In genomic region chr16:75291194-75291593, GRCm38 (mm10) we compare ENCODE assay signal across 15 mouse cellular contexts.
DNase-seq lines count a peak whose midpoint lies in the region; ATAC-seq and TF ChIP-seq lines count a peak whose summit lies in the region.
"Had no signal": no experiment of that assay in that cellular context is flagged by ENCODE, and none has a peak within 500 bp of the region (broad histone marks: within the 10 kb centered on the region; RNA-seq: fewer than 3 reads in every experiment).

No protein-coding gene starts in this region.

- no peak overlapping the region for H3K27ac ChIP-seq in heart, postnatal 0 days (ENCODE audit: low read depth)
- no peak overlapping the region for H3K27ac ChIP-seq in heart, embryonic 11.5 days (ENCODE audit: low read depth, low read length)
- H3K27ac ChIP-seq in limb, embryonic 14.5 days (replicated peaks; ENCODE audit: low read depth, low read length): no peak overlapping the region
- H3K27ac ChIP-seq in limb, embryonic 10.5 days: no peak overlapping the region
- H3K27ac ChIP-seq: liver, embryonic 12.5 days; neural tube, embryonic 15.5 days had no signal

- H3K4me3 ChIP-seq in heart, postnatal 0 days (ENCODE audit: low read depth, low read length): no peak overlapping the region
- no peak overlapping the region for H3K4me3 ChIP-seq in heart, embryonic 11.5 days (ENCODE audit: low read depth, low read length)
- no peak overlapping the region for H3K4me3 ChIP-seq in limb, embryonic 14.5 days (replicated peaks; ENCODE audit: low read length)
- no peak overlapping the region for H3K4me3 ChIP-seq in limb, embryonic 10.5 days
- H3K4me3 ChIP-seq: liver, embryonic 12.5 days; megakaryocyte, embryonic 14.5 days; neural tube, embryonic 15.5 days had no signal

- no peak overlapping the region for H3K4me2 ChIP-seq in heart, postnatal 0 days (ENCODE audit: low read depth, low read length)
- H3K4me2 ChIP-seq in heart, embryonic 11.5 days: no peak overlapping the region
- H3K4me2 ChIP-seq in limb, embryonic 14.5 days (replicated peaks; ENCODE audit: low read depth, low read length, severe bottlenecking): no peak overlapping the region
- H3K4me2 ChIP-seq: liver, embryonic 12.5 days; neural tube, embryonic 15.5 days had no signal

- CTCF ChIA-PET in Patski (lab: Charles Lee): no interaction called here

- no peaks in the 10 kb centered on the region for H3K27me3 ChIP-seq in heart, postnatal 0 days (ENCODE audit: control insufficient read depth, insufficient read depth, low read length)
- H3K27me3 ChIP-seq in heart, embryonic 11.5 days (ENCODE audit: control insufficient read depth, insufficient read depth, low read length): no peaks in the 10 kb centered on the region
- H3K27me3 ChIP-seq in limb, embryonic 14.5 days (ENCODE audit: control insufficient read depth, insufficient read depth, low read length): no peaks in the 10 kb centered on the region
- H3K27me3 ChIP-seq in limb, embryonic 10.5 days (ENCODE audit: low read depth, poor library complexity, severe bottlenecking): no peaks in the 10 kb centered on the region
- H3K27me3 ChIP-seq in Patski: no peaks in the 10 kb centered on the region
- H3K27me3 ChIP-seq: liver, embryonic 12.5 days; megakaryocyte, embryonic 14.5 days; neural tube, embryonic 15.5 days had no signal

- TF ChIP-seq CTCF in heart, postnatal 0 days (IDR thresholded peaks at IDR 0.05; ENCODE audit: low read depth): peak; percentile 29; the same call in 1 of the 2 replicates
- TF ChIP-seq CTCF in Patski (IDR thresholded peaks at IDR 0.05): peak; percentile 11

- no peaks in the 10 kb centered on the region for H3K4me1 ChIP-seq in heart, postnatal 0 days (ENCODE audit: control insufficient read depth, insufficient read depth)
- H3K4me1 ChIP-seq in heart, embryonic 11.5 days (ENCODE audit: control insufficient read depth, insufficient read depth, low read length): no peaks in the 10 kb centered on the region
- H3K4me1 ChIP-seq in limb, embryonic 14.5 days (ENCODE audit: control insufficient read depth, insufficient read depth, low read length): no peaks in the 10 kb centered on the region
- no peaks in the 10 kb centered on the region for H3K4me1 ChIP-seq in limb, embryonic 10.5 days
- H3K4me1 ChIP-seq: liver, embryonic 12.5 days; megakaryocyte, embryonic 14.5 days; neural tube, embryonic 15.5 days had no signal

- no peak overlapping the region for H3K9ac ChIP-seq in heart, postnatal 0 days (replicated peaks; ENCODE audit: low read depth, low read length)
- H3K9ac ChIP-seq in heart, embryonic 11.5 days (ENCODE audit: low read depth, low read length): no peak overlapping the region
- H3K9ac ChIP-seq in limb, embryonic 14.5 days (ENCODE audit: low read depth, low read length, severe bottlenecking): no peak overlapping the region
- H3K9ac ChIP-seq: liver, embryonic 12.5 days; neural tube, embryonic 15.5 days had no signal

- in situ Hi-C loops in Patski (cut with MboI; ENCODE audit: low pct_unique_long_range_greater_than_20kb): no loop called here

- TF ChIP-seq POLR2A in limb, embryonic 14.5 days (IDR thresholded peaks at IDR 0.05; ENCODE audit: borderline replicate concordance, extremely low read depth, insufficient read depth, insufficient read length): no peak

- 40% methylated on average over 4 of the region's 4 CpGs for WGBS in heart, postnatal 0 days
- 38% methylated on average over 4 of the region's 4 CpGs for WGBS in heart, embryonic 11.5 days (ENCODE audit: insufficient replicate concordance)
- WGBS in limb, embryonic 14.5 days: 45% methylated on average over 4 of the region's 4 CpGs
- WGBS in limb, embryonic 10.5 days: 54% methylated on average over 4 of the region's 4 CpGs

- POLR2A ChIA-PET in Patski (lab: Charles Lee): no interaction called here

- H3K36me3 ChIP-seq in heart, postnatal 0 days (replicated peaks; ENCODE audit: control insufficient read depth, insufficient read depth, low read length): no peaks in the 10 kb centered on the region
- H3K36me3 ChIP-seq in heart, embryonic 11.5 days (ENCODE audit: control insufficient read depth, insufficient read depth, low read length): no peaks in the 10 kb centered on the region
- H3K36me3 ChIP-seq in limb, embryonic 14.5 days (ENCODE audit: control insufficient read depth, insufficient read depth, low read length): no peaks in the 10 kb centered on the region
- no peaks in the 10 kb centered on the region for H3K36me3 ChIP-seq in limb, embryonic 10.5 days
- H3K36me3 ChIP-seq: liver, embryonic 12.5 days; neural tube, embryonic 15.5 days had no signal

- no peaks in the 10 kb centered on the region for H3K9me3 ChIP-seq in heart, postnatal 0 days (replicated peaks; ENCODE audit: control insufficient read depth, low read length)
- H3K9me3 ChIP-seq in heart, embryonic 11.5 days (replicated peaks; ENCODE audit: control insufficient read depth, low read length): no peaks in the 10 kb centered on the region
- no peaks in the 10 kb centered on the region for H3K9me3 ChIP-seq in limb, embryonic 14.5 days (ENCODE audit: control insufficient read depth, low read length)
- H3K9me3 ChIP-seq in limb, embryonic 10.5 days (replicated peaks): no peaks in the 10 kb centered on the region
- H3K9me3 ChIP-seq: liver, embryonic 12.5 days; megakaryocyte, embryonic 14.5 days; neural tube, embryonic 15.5 days had no signal

- TF ChIP-seq EP300 in heart, postnatal 0 days (IDR thresholded peaks at IDR 0.05; ENCODE audit: low read depth): no peak

- no peak for ATAC-seq in heart, postnatal 0 days (ENCODE audit: insufficient read depth, low read depth)
- ATAC-seq in heart, embryonic 11.5 days (replicated peaks; ENCODE audit: insufficient number of reproducible peaks, low FRiP score, low TSS enrichment): no peak
- no peak for ATAC-seq in limb, embryonic 14.5 days (ENCODE audit: low FRiP score, low read depth)
- ATAC-seq in Patski: no peak
- ATAC-seq in megakaryocyte progenitor cell, adult 5-6 weeks (replicated peaks; ENCODE audit: poor library complexity): peak; percentile 73
- ATAC-seq: hindbrain, embryonic 16.5 days; liver, embryonic 12.5 days had no signal

- DNase-seq in heart, postnatal 0 days (ENCODE audit: low spot score): no peak
- peak; percentile 20 for DNase-seq in limb, embryonic 14.5 days (ENCODE audit: low spot score)
- DNase-seq in limb, embryonic 10.5 days (ENCODE audit: low spot score): no peak
- no peak for DNase-seq in Patski (ENCODE audit: low read depth, low spot score)
- no peak for DNase-seq in neural tube, embryonic 10.5 days (ENCODE audit: extremely low spot score, low spot score)
- DNase-seq: adrenal gland, adult 8-10 months; cerebellum, adult 18-20 months; heart, adult 11 months; right cerebral cortex, postnatal 4 days had no signal
